Mouse (Mus musculus): ENCODE data around the gene Sass6. TPM values are rescaled to one million over a fixed set of nuclear protein-coding genes. Genes with fewer than 3 reads are reported as not detected.
"Not testable (repeated sequence)": the region's sequence is repeated elsewhere in the genome, so short reads cannot be mapped to it uniquely, and the experiment has no call there.

Gene Sass6
- polyA plus RNA-seq, 1 experiment = 0.87 TPM

DNA sequence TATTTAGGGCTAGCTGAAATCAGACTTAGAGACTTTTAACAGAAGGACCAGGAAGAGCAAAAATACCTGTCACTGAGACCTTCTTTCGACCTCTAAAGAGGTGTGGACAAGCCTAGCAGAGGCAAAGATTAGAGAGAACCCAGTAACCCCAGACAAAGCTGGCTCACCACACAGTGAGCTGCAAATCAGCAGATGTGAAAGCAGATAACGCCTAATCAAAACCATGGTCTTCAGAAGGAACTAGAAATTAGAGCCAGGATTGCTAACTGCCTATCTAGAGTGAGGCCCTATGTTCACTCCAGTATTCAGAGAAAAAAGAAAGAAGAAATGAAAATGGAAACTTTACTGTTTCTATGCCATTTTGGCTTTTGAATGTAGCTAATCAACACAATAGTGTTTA, 47.6 kb downstream of the Sass6 start:
- Histone ChIP-seq H3K4me3 (ENCODE audit: insufficient read depth, low read depth, low read length) (no peak overlapping the region), H3K27ac (replicated peaks; ENCODE audit: low read depth, low read length) (no peak overlapping the region; the same call in 1 of the 2 replicates), H3K4me1 (ENCODE audit: control insufficient read depth, insufficient read depth, insufficient read length, low read length) (peaks cover 4% of the 10 kb centered on the region; the same call in 1 of the 2 replicates)

DNA sequence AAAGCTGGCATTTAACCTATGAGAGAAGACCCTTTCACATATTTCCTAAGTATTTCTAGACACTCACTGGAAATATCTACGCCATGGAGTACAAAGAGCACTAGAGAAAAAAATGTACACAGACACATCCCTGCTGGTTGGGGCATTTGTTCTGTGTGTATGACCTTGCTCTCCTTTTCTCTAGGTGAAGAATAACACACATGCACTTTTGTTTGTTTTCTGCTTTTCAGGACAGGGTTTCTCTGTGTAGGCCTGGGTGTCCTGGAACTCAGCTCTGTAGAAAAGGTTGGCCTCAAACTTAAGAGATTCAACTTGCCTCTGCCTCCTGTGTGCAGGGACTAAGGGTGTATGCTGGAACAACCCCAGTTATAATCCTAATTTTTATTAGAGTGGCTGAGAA, 51.6 kb downstream of the Sass6 start:
- no peak overlapping the region for H3K4me3 ChIP-seq (ENCODE audit: insufficient read depth, low read depth, low read length)
- no peaks in the 10 kb centered on the region for H3K4me1 ChIP-seq (ENCODE audit: control insufficient read depth, insufficient read depth, insufficient read length, low read length)
- no peak overlapping the region for H3K27ac ChIP-seq (replicated peaks; ENCODE audit: low read depth, low read length)

DNA sequence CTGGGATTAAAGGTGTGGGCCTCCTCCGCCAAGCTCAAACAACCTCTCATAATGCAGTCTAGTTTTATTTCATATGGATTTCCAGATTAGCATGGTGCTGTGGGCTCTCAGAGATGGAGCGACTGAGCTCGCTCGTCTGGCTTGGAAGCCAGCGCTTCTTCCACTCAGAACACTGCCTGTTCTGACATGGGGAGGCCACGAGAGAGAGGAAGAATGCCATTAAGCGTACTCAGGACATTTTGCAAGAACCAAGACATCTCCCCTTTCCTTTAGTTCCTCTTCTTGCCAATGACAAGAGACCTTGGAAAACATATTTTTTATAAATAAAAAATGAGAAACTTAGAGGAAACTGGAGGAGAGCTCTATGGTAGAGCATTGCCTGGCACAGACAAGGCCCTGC, 54.0 kb downstream of the Sass6 start:
- Histone ChIP-seq H3K4me3 (ENCODE audit: insufficient read depth, low read depth, low read length) (no peak overlapping the region), H3K27ac (replicated peaks; ENCODE audit: low read depth, low read length) (no peak overlapping the region), H3K4me1 (ENCODE audit: control insufficient read depth, insufficient read depth, insufficient read length, low read length) (no peaks in the 10 kb centered on the region; the same call in 1 of the 2 replicates)

DNA sequence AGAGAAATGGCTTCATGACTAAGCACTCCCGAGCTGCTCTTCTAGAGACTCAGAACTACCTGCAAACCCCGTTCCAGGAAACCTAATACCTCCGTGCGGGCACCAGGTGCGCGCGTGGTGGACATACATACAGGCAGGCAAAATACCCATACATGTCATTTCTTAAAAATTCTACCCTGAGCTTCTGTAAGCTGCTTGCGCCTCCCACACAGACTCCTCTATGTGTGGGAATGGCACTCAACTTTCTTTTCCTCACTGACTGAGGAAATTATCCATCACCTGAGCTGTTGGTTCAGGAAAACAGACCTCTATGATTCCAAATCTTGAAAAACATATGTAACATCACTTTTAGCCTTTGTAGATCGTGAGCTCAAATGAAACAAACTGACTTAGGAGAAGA, 55.9 kb downstream of the Sass6 start:
- Histone ChIP-seq H3K4me3 (ENCODE audit: insufficient read depth, low read depth, low read length) (no peak overlapping the region), H3K27ac (replicated peaks; ENCODE audit: low read depth, low read length) (no peak overlapping the region), H3K4me1 (ENCODE audit: control insufficient read depth, insufficient read depth, insufficient read length, low read length) (peaks cover 5% of the 10 kb centered on the region)

- Histone ChIP-seq H3K27ac (replicated peaks; ENCODE audit: low read depth, low read length) (no peak overlapping the region), H3K4me1 (ENCODE audit: control insufficient read depth, insufficient read depth, insufficient read length, low read length) (peaks cover 13% of the 10 kb centered on the region), H3K4me3 (ENCODE audit: insufficient read depth, low read depth, low read length) (no peak overlapping the region)
These were observed 57.3 kb downstream of the Sass6 start for GRCm38 (mm10) chr3:116652033-116652446.

DNA sequence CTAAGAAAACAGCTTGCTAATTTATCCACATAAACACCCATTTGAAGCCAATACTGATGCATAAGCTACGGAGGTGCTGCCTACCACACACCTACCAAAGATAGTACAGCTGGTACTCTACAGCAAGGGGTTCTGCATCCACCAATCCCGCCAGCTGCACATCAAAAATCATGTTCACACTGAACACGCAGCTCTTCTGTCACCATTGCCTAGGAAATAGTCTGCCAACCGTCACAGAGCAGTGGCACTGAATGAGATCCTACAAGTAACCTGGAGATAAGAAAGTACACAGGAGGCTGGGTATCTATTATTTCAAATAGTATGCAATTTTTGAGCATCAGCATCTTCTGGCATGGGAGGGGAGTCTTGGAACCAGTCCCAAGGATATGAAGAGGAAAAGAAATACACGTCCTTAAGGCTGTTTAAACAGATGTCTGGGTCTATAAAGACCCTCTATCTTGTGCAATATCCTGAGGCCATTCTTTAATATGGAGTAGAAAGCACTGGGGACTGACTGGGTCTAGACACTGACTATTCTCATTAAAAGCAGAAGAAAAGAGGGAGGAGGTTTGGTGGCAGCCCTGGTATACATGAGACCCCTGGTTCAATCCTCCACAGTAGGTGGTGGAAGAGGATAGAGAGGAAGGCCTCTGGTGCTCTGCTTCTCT, 58.6 kb downstream of the Sass6 start:
- Histone ChIP-seq H3K4me3 (ENCODE audit: insufficient read depth, low read depth, low read length) (no peak overlapping the region), H3K4me1 (ENCODE audit: control insufficient read depth, insufficient read depth, insufficient read length, low read length) (peaks cover 15% of the 10 kb centered on the region), H3K27ac (replicated peaks; ENCODE audit: low read depth, low read length) (no peak overlapping the region)

DNA sequence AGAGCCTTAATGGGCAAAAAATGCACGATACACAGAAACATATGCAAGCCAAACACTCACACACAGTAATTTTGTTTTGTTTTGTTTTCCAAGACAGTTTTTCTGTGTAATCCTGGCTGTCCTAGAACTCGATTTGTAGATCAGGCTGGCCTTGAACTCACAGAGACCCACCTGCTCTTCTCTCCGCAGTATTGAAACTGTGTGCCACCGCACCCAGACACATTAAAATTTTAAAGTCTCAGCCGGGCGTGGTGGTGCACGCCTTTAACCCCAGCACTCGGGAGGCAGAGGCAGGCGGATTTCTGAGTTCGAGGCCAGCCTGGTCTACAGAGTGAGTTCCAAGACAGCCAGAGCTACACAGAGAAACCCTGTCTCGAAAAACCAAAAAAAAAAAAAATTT, 59.3 kb downstream of the Sass6 start:
- not testable (repeated sequence) for H3K27ac ChIP-seq (replicated peaks; ENCODE audit: low read depth, low read length); H3K4me3 ChIP-seq (ENCODE audit: insufficient read depth, low read depth, low read length)
- peaks cover 18% of the 10 kb centered on the region for H3K4me1 ChIP-seq (ENCODE audit: control insufficient read depth, insufficient read depth, insufficient read length, low read length)

GRCm38 (mm10) chr3:116656184-116656965, 61.6 kb downstream of the Sass6 start:
- peaks cover 28% of the 10 kb centered on the region for H3K4me1 ChIP-seq (ENCODE audit: control insufficient read depth, insufficient read depth, insufficient read length, low read length)
- no peak overlapping the region for H3K4me3 ChIP-seq (ENCODE audit: insufficient read depth, low read depth, low read length)
- no peak overlapping the region for H3K27ac ChIP-seq (replicated peaks; ENCODE audit: low read depth, low read length)

DNA sequence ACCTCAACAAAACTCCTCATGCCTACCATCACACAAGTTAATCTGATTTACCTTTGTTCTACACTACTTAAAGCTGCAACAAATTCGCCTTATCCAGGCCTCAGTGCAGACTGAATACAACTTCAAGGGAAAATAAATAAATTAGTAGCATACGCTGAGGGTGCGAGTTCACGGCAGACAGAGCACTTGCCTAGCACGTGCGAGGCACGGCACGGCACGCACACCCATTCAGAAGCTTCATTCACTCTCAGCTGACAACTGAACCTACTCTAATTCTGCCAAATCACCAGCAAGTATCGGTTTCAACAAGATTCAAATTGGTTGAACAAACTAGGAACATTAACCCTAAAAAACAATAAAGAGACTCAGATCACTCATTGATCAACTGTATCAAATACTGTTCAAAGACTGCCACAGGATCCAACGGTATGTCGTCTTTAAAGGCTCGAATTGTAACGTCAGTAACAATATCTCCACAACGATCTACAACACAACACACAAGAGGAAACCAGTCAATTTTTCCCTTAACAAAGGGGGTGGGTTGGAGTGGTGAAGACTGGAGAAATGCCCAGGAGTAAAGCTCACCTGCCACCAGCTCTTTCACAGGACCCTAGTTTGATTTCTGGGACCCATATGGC, 64.3 kb downstream of the Sass6 start:
- no peak overlapping the region for H3K4me3 ChIP-seq (ENCODE audit: insufficient read depth, low read depth, low read length)
- H3K27ac ChIP-seq (replicated peaks; ENCODE audit: low read depth, low read length) = no peak overlapping the region
- H3K4me1 ChIP-seq (ENCODE audit: control insufficient read depth, insufficient read depth, insufficient read length, low read length) = peaks cover 28% of the 10 kb centered on the region

DNA sequence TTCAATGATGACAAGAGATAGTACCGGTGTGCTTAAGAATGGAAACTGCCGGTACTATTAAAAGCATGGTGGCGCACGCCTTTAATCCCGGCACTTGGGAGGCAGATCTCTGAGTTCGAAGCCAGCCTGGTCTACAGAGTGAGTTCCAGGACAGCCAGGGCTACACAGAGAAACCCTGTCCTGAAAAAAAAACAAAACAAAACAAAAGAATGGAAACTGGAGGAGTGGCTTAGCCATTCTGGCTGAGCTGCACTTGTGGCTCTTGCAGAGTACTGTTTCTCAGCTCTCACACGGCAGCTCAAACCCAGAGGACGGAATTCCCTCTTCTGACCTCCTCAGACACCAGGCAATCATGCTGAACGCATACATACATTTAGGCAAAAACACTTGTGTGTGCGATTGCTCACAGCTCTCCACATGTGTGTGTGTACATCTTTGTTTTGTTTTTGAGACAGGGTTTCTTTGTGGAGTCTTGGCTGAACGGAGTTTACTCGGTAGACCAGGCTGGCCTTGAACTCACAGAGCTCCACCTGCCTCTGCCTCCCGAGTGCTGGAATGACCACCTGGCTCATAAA, 65.2 kb downstream of the Sass6 start:
- Histone ChIP-seq H3K27ac (replicated peaks; ENCODE audit: low read depth, low read length) (no peak overlapping the region), H3K4me1 (ENCODE audit: control insufficient read depth, insufficient read depth, insufficient read length, low read length) (peaks cover 26% of the 10 kb centered on the region), H3K4me3 (ENCODE audit: insufficient read depth, low read depth, low read length) (no peak overlapping the region; the same call in 1 of the 2 replicates)

DNA sequence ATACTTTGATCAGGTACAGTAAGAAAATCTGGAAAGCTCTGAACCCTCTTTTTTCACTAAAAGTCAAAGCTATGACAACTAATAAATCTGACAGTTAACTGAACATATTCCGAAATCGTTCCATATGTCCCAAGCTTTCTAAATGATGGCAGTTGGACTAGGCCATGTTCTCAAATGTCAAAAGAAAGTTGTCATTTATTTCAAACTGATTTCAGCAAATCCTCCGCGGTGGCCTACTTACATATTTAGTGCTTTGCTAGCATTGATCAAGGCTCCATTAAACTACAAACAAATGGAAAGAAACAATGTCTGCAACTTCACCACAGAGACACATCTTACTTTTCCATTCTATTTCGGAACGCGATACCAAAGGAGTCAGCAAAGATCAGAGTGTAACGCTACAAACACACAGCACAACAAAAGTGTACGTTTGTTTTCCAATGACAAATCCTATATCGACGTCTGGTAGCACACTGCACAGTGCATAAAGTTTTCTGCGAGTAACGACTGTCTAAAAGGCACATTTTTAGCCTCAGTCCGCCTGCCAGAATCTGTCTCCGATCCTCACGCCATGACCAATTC, 66.6 kb downstream of the Sass6 start:
- peaks cover 20% of the 10 kb centered on the region for H3K4me1 ChIP-seq (ENCODE audit: control insufficient read depth, insufficient read depth, insufficient read length, low read length)
- peak overlapping the region; percentile 89 for H3K27ac ChIP-seq (replicated peaks; ENCODE audit: low read depth, low read length)
- peak overlapping the region; percentile 93 for H3K4me3 ChIP-seq (ENCODE audit: insufficient read depth, low read depth, low read length)

- Histone ChIP-seq H3K4me1 (ENCODE audit: control insufficient read depth, insufficient read depth, insufficient read length, low read length) (peaks cover 16% of the 10 kb centered on the region), H3K4me3 (ENCODE audit: insufficient read depth, low read depth, low read length) (peak overlapping the region; percentile 93), H3K27ac (replicated peaks; ENCODE audit: low read depth, low read length) (peak overlapping the region; percentile 89)
These were observed 67.2 kb downstream of the Sass6 start for GRCm38 (mm10) chr3:116661870-116662414.

- peak within 1 kb of the TSS; percentile 89 for H3K27ac ChIP-seq (replicated peaks; ENCODE audit: low read depth, low read length)
- H3K4me3 ChIP-seq (ENCODE audit: insufficient read depth, low read depth, low read length) = peak within 1 kb of the TSS; percentile 93
- H3K4me1 ChIP-seq (ENCODE audit: control insufficient read depth, insufficient read depth, insufficient read length, low read length) = peaks cover 13% of the 10 kb centered on the region
These were observed 67.7 kb downstream of the Sass6 start, which contains the start of gene Mfsd14a for GRCm38 (mm10) chr3:116662463-116662863. Mfsd14a (minus strand) TSS chr3:116662677.

DNA sequence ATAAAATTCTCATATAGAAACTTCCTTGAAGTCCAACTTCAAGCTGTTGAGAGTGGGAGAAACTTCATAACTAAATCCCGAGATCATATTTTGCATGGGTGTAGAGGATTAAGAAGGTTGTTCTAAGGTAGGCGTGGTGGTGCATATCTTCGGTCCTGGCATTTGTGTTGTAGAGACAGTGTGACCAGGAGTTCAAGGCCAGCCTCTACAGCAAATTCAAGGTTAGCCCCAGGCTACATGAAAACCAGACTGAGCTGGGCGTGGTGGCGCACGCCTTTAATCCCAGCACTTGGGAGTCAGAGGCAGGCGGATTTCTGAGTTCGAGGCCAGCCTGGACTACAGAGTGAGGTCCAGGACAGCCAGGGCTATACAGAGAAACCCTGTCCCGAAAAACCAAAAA, 69.5 kb downstream of the Sass6 start:
- H3K4me1 ChIP-seq (ENCODE audit: control insufficient read depth, insufficient read depth, insufficient read length, low read length); H3K4me3 ChIP-seq (ENCODE audit: insufficient read depth, low read depth, low read length); H3K27ac ChIP-seq (replicated peaks; ENCODE audit: low read depth, low read length): not testable (repeated sequence)
